Mouse (Mus musculus) lung, postnatal 0 days (tissue): ENCODE data around the gene Eea1. TPM values are rescaled to one million over a fixed set of nuclear protein-coding genes. Genes with fewer than 3 reads are reported as not detected.
A peak's percentile ranks its signal among the peaks of the same experiment; 100 is the strongest.

ENCODE experiments used
- ATAC-seq: fragments of 200-750 bp; cut with Nextera tagmentation; 2 replicates; pipeline ENCODE4 v1.8.0; 2017; ENCODE audit warnings: moderate library complexity
- DNase-seq: peaks from one replicate; pipeline ENCODE4 v3.0.0-alpha.2; 2016; ENCODE audit warnings: low spot score
- H3K27ac ChIP-seq: fragments of 300-500 bp; sonication (generic); 2 replicates; pipeline ENCODE4 v1.5.1; 2014; ENCODE audit warnings: antibody characterized with exemption, mild to moderate bottlenecking, low read length, mixed read lengths
- H3K27me3 ChIP-seq: fragments of 300-500 bp; sonication (generic); replicated peaks from 2 replicates; pipeline ENCODE4 v1.6.1; 2014; ENCODE audit warnings: low read length, mixed read lengths; ENCODE audit not compliant: insufficient read depth
- H3K36me3 ChIP-seq: fragments of 300-500 bp; sonication (generic); 2 replicates; pipeline ENCODE4 v1.6.1; 2014; ENCODE audit warnings: low read length, mixed read lengths; ENCODE audit not compliant: insufficient read depth
- H3K4me1 ChIP-seq: fragments of 300-500 bp; sonication (generic); 2 replicates; pipeline ENCODE4 v1.6.1; 2014; ENCODE audit warnings: antibody characterized with exemption, low read depth, low read length, mixed read lengths; ENCODE audit not compliant: insufficient read depth
- H3K4me2 ChIP-seq: fragments of 300-500 bp; sonication (generic); replicated peaks from 2 replicates; pipeline ENCODE4 v1.6.1; 2014; ENCODE audit warnings: low read depth, mild to moderate bottlenecking, low read length, moderate library complexity, mixed read lengths
- H3K4me3 ChIP-seq: fragments of 300-500 bp; sonication (generic); 2 replicates; pipeline ENCODE4 v1.5.1; 2014; ENCODE audit warnings: low read depth, low read length
- H3K9ac ChIP-seq: fragments of 300-500 bp; sonication (generic); replicated peaks from 2 replicates; pipeline ENCODE4 v1.6.1; 2014; ENCODE audit warnings: low read depth, mild to moderate bottlenecking
- H3K9me3 ChIP-seq: fragments of 300-500 bp; sonication (generic); 2 replicates; pipeline ENCODE4 v1.6.1; 2016; ENCODE audit warnings: low read length, mixed read lengths
- CTCF ChIP-seq: IDR thresholded peaks from 2 replicates; pipeline ENCODE4 v1.5.1; 2016; ENCODE audit warnings: antibody characterized with exemption, mild to moderate bottlenecking
- EP300 ChIP-seq: IDR thresholded peaks from 2 replicates; pipeline ENCODE4 v1.6.1; 2016; ENCODE audit warnings: antibody characterized with exemption, mild to moderate bottlenecking, control low read depth
- WGBS: fragments of 180-500 bp; shearing (Covaris S2); extraction: QIAGEN DNeasy Blood & Tissue Kit; methylation state at CpG from one replicate; pipeline ENCODE4 v1.1.7; 2014; 5-methylcytosine and 5-hydroxymethylcytosine counted together
- polyA plus RNA-seq: library from polyadenylated mRNA; unstranded; fragments of >200 nt; fragmentation: Nextera tagmentation; extraction: Ambion mirVana; gene quantifications from 2 replicates; pipeline ENCODE4 v1.2.1, GENCODE M21; 2015

Eea1 gene
- polyA plus RNA-seq, 1 experiment from 2014 or later, result 27.5 TPM

DNA sequence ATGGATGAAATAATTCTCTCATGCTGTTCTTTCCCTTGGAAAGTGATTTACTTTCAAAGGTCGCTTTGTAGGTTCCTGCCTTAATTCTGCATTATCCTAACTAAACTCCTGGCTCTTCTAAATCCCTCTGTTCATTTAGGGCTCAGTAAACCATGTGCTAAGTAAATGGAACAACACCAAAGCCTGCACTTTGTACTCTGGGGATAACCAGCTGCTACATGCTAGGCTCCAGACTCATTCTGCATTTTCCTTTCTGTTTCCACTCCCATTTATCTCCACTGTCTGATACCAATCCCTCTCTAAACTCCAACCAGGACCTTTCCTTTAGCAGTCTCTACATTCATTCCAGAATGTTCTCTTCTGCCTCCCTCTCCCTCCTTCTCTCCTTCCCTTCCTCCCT, 149.3 kb downstream of the Eea1 start:
- Histone ChIP-seq H3K36me3 (no peaks in the 10 kb centered on the region), H3K4me3 (no peak overlapping the region), H3K4me1 (peaks cover 3% of the 10 kb centered on the region; the same call in 1 of the 2 replicates), H3K9ac (no peak overlapping the region), H3K27me3 (no peaks in the 10 kb centered on the region), H3K27ac (no peak overlapping the region), H3K9me3 (no peaks in the 10 kb centered on the region), H3K4me2 (no peak overlapping the region)
- TF ChIP-seq CTCF (no peak), EP300 (no peak)
- 74% methylated on average over 1 of the region's 1 CpGs for WGBS
- DNase-seq, result no peak
- no peak for ATAC-seq

DNA sequence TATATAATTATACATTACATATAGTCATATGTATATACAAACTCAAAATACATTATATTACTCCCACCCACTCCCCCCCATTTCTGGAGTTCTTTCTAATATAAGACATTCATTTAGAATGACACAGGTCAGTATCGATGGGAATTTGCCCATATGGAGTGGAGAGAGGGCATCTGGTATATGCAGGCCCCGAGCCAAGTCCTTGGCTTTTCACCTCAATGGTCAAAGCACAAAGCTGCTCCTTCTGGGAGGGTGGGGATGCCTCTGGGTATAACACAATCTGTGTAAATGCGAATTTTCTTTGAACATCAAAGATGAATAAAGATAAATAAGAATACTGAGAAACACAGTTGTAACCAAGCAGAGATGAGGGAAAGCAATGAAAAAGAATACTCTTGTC, 149.9 kb downstream of the Eea1 start:
- Histone ChIP-seq H3K4me2 (no peak overlapping the region), H3K9ac (no peak overlapping the region), H3K27ac (no peak overlapping the region), H3K4me1 (peaks cover 3% of the 10 kb centered on the region; the same call in 1 of the 2 replicates), H3K27me3 (no peaks in the 10 kb centered on the region), H3K36me3 (no peaks in the 10 kb centered on the region), H3K4me3 (no peak overlapping the region), H3K9me3 (no peaks in the 10 kb centered on the region)
- 72% methylated on average over 3 of the region's 3 CpGs for WGBS
- DNase-seq (no peak), ATAC-seq (no peak)
- no peak for TF ChIP-seq EP300

GRCm38 (mm10) chr10:96093890-96094531, 153.6 kb downstream of the Eea1 start:
- no peak overlapping the region for H3K4me3 ChIP-seq
- H3K9ac ChIP-seq, result no peak overlapping the region
- no peaks in the 10 kb centered on the region for H3K9me3 ChIP-seq
- no peak overlapping the region for H3K4me2 ChIP-seq
- no peaks in the 10 kb centered on the region for H3K36me3 ChIP-seq
- no peak overlapping the region for H3K27ac ChIP-seq
- DNase-seq (peak; percentile 22), ATAC-seq (no peak)
- TF ChIP-seq CTCF (no peak), EP300 (no peak)
- no peaks in the 10 kb centered on the region for H3K27me3 ChIP-seq
- 36% methylated on average over 2 of the region's 2 CpGs for WGBS
- peaks cover 3% of the 10 kb centered on the region; the same call in 1 of the 2 replicates for H3K4me1 ChIP-seq

DNA sequence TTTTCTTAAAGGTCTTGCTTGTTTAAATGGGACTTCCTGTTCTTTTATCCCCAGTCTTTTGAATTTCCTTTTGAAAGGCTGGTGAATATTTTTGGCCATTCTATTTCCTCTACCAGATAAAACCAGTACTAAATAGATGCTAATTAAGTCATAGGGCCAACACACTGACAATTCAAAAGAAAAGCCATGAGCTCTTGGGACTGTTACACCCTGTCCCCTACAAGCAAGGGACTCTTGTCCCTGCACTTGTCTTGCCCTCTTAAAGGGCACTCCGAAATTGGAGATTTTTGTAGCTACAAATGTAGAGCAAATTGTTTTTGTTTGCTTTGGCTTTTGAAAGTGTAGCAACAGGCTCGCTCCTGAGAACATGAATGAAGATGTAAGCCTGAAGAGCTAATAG, 154.1 kb downstream of the Eea1 start:
- no peak overlapping the region for H3K4me3 ChIP-seq
- WGBS, result 64% methylated on average over 2 of the region's 2 CpGs
- H3K9me3 ChIP-seq, result no peaks in the 10 kb centered on the region
- ATAC-seq (no peak), DNase-seq (no peak)
- no peaks in the 10 kb centered on the region for H3K36me3 ChIP-seq
- no peak overlapping the region for H3K4me2 ChIP-seq
- no peak overlapping the region for H3K9ac ChIP-seq
- no peak overlapping the region for H3K27ac ChIP-seq
- no peaks in the 10 kb centered on the region for H3K27me3 ChIP-seq
- peaks cover 3% of the 10 kb centered on the region; the same call in 1 of the 2 replicates for H3K4me1 ChIP-seq
- no peak for TF ChIP-seq EP300
- TF ChIP-seq CTCF, result no peak

Other genes with a start within 250 kb of the Eea1 start
- gene Gm33543, start 97.7 kb upstream of the Eea1 start, polyA plus RNA-seq, result not detected in 2 replicates
- gene Gm5426, start 196.0 kb downstream of the Eea1 start, polyA plus RNA-seq, result not detected in 2 replicates